Mouse (Mus musculus) small intestine, adult 2 months (tissue): Measurements from ENCODE around the gene Olfr1386.
"Not testable (repeated sequence)": the region's sequence is repeated elsewhere in the genome, so short reads cannot be mapped to it uniquely, and the experiment has no call there.

ENCODE experiments used
- CTCF ChIP-seq: fragments of 200-500 bp; IDR thresholded peaks from 2 replicates; pipeline ENCODE4 v1.5.1; 2012; ENCODE audit warnings: low read depth, mild to moderate bottlenecking, control low read depth, inconsistent platforms, low read length, moderate library complexity, mixed read lengths; ENCODE audit not compliant: insufficient replicate concordance, insufficient read length; ENCODE audit errors: extremely low read depth
- POLR2A ChIP-seq: fragments of 200-500 bp; IDR thresholded peaks from 2 replicates; pipeline ENCODE4 v1.6.1; 2012; ENCODE audit warnings: low read depth, mild to moderate bottlenecking, control low read depth, inconsistent platforms, low read length, moderate library complexity

DNA sequence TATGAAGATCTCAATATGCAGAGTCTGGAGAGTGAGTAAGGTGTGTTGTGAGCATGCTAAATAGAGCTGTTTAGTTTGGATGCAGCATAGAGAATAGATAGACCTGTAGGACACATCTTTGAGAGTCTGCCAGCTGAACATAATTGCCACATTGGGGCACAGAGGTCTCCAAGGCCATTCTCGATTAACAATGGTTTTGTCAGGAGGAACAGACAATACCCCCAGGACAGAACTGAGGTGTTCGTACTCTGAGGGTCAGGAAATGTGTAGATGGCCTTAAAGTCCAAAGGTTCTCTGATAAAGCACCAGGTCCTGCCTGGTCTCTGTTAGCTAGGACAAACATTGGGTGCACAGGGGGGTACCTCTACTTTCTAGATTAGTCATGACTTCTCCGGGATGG lies at the start of gene Olfr1386:
- not testable (repeated sequence) for TF ChIP-seq CTCF, POLR2A
